Mouse (Mus musculus): ENCODE results near the gene Adamts16.

Adamts16 gene

DNA sequence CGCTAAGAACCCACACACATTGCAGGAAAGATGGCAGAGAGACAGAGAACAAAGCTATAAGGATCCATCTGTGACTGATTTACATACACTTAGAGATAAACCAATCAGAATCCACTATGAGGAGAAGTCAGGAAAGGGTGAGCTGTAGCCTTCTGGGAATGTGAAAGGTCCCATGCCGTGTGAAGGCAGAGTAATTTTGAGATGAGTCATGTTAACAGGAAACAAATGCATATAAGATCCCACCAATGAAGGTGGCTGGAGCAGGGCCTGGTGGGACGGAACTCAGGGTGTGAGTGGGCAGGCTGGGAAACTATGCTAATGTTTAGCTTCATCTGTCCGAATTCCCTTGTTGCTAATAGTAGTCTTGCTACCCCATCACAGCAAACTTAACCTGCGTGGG lies 128.3 kb downstream of the Adamts16 start:
- CTCF ChIA-PET = no interaction called here

DNA sequence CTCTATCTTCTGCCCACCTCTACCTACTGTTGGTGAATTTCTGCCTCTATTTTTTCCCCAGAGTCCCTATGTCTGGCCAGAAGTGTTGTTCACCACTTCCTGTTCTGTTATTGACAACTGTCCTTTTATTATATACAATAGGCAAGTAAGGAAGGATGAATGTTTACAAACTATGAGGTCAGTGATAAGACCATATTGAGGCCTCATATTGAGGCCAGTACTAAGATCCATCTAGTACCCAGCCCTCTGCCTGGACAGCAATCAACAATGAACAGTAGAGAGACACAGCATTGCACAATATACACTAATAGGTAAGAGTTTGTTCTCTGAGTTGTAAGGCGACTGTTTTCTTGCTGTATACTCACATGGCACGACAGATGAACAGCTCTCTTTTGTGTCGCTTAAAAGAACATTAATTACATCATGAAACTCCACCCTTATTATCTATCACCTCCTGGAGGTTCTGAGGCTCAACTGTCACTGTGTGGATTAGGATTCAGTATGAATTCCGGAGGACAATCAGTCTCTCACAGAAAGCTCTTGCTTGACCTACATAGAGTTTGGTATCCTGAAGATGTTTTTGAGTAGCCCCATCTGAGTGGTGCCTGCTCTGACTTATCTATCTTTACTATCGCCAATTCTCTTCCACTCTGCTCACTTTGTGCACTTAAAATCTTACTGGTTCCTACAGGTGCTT lies 134.3 kb downstream of the Adamts16 start:
- CTCF ChIA-PET = no interaction called here

DNA sequence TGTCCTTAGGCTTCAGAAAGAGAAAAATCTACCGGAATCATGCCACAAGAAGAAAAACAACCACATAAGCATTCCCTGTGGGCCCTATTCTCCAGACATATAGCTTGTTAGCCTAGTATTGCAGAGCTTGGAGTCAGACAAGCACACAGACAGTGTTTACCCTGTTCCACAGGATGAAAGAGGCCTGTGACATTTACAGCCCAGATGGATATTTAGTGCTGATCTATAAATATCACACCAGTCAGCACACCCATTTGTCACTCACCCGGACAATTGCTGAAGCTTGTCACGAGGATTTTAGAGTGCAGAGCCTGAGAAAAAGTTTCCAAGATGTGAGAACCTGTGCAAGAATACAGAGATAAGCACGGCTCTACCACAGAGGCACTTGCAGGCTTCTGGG lies 138.7 kb downstream of the Adamts16 start:
- CTCF ChIA-PET = no interaction called here

DNA sequence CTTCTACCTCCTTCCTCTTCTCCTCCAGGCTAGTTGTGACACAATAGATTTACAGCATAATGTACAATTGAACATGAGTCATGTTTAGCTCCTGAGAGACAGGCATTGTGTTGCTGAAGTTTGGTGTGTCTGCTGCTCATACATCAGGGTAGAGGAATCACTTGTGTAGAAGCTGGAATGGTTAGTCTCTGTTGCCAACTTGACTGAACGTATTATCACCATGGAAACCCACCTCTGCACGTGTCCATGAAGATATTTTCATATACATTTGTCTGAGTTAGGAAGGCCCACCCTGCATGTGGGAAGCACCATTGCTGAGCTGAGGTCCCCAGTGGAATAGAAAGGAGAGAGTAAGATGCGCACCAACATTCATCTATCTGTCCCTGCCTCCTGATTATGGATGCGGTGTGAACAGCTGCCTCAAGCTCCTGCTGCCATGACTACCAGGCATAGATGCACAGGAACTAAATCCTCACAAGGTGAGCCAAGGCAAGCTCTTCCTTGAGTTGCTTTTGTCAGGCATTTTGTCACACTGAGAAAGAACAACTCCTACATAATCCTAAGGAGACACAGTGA lies 142.7 kb downstream of the Adamts16 start:
- CTCF ChIA-PET = no interaction called here

DNA sequence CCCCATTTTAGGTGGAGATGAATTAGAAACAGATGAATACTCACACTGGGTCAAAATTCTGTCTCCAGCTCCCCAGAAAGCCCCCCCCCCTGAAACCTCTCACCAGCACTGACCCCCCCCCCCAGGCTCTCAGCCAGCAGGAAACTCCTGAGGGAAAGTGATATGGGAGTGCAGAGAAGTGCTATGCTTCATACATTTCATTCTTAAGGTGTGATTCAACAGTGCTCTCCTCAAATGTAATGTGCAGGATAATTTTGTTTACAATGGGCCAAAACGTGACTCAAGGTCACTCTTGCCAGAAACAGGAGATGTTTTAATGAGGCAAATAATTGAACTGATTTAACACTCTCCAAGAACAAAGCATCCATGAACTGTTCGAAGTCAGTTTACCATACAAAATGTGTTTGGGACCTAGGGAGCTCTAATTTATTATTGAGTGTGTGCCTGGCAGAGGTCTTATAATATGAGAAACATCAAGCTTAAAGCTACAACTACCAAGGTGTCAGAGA lies 152.1 kb downstream of the Adamts16 start:
- CTCF ChIA-PET = no interaction called here

DNA sequence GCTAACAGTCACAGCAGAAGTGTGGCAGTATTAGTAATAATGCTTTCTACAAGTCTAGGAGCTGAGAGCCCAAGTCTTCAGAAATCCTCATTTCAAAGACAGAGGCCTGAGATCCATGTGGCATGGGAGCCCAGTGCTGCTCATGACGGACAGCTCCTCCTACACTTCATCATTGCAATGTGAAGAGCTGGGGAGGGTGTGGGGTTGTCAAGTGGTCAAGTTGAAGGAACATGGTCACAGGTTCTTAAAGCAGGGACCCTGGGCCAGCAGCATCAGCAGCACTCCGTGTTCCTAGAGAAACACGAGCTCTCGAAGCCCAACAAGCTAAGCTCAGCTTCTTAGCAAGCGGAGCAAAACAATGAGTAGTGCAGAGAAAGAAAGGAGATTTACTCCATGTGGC lies 155.8 kb downstream of the Adamts16 start:
- CTCF ChIA-PET = no interaction called here

DNA sequence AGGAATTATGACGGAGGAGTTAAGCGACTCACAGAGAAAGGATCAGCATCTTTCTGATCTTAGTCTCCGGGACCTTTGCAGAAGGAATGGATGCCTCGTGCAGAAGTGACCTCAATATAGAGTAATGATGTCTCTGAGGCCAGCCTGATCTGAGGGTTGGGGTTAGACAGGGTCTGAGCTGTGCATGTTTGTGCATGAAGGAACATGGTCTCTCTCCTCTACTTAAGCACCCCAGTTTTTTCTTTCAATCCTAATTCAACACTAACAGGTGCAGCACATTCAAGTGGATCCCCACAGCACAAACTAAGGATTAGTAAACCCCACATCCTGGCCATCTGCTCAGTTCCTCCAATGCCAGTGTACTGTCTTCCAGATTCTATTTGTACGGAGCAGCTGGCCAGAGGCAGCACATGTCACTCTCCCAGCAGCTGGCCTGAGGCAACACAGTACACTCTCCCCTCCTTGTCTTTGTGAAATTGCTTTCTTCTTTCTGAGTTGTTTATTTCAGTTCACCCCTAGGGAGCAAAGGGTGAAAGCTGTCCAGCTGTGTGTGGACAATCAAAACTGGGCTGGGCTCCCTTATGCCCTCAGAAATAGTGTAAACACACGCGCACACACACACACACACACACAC lies 156.5 kb downstream of the Adamts16 start:
- CTCF ChIA-PET = no interaction called here

DNA sequence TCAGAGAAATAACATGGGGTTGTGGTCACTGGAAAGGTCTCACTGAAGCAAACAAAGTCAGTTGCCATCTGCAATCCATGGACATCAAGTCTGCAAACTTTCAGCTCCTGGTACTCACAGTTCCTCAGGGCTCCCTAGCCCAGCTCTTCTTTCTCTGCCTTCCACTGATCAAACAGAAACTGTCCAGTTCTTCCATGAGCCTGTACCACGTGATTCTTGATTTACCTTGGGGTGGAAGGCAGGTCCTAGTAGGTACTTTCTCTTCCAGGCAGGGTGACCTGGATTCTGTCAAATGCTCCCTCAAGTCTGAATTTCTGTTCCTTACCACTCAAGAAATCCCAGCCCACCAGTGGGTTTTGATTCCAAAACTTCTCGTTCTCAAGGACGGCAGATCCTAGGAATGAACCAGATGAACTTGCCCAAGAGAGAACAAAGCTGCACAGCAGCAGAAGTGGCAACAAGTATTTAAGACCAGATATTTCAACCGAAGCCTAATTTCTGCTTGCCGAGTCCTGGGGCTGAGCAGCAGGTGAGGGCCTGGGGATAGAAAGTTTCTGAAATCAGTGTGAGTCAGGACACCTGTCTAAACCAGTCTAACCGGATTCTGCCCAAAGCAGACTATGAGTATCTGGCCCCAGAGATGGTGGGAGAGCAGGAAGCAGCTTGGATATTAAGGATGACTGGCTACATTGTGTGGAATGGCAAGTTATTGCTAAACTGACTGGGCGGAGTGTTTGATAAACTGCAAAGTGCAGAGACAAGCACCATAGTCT lies 160.0 kb downstream of the Adamts16 start:
- CTCF ChIA-PET = no interaction called here

DNA sequence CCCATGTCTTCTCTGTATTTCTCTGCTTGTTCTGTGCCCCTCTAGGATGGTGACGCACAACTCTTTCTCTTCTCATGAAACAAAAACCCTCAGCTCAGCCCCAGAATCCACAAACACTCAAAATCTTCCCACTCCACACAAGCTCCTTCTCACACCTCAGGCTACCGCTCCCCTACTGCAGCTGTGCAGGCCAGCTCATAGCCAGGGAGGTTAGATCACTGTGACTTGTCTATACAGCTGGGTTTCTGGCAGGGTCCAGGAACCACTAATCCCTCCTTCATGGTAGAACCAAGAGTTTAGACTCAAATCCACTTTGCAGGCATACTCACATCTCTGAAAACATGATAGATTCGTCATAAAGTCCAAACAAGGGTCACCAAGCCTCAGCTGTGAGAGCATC lies 161.3 kb downstream of the Adamts16 start:
- CTCF ChIA-PET = no interaction called here

Data from spleen, embryonic (tissue).